Mouse (Mus musculus): ENCODE measurements around the gene Cmss1. TPM values are rescaled to one million over a fixed set of nuclear protein-coding genes. Genes with fewer than 3 reads are reported as not detected.
A peak's percentile ranks its signal among the peaks of the same experiment; 100 is the strongest.

Gene Cmss1
- total RNA-seq, 2 experiments from 2014 or later = 15.9 to 16.1 TPM

- DNase-seq (ENCODE audit: low spot score in 2 of 2) = no peak
Measured at GRCm38 (mm10) chr16:57312130-57312529, 294.5 kb downstream of the Cmss1 start.

- DNase-seq (ENCODE audit: low spot score in 2 of 2) = no peak
Measured at GRCm38 (mm10) chr16:57305463-57305862, 301.2 kb downstream of the Cmss1 start.

- no peak for DNase-seq (ENCODE audit: low spot score in 2 of 2)
Measured at GRCm38 (mm10) chr16:57303716-57304115, 302.9 kb downstream of the Cmss1 start.

- no peak for DNase-seq (ENCODE audit: low spot score in 2 of 2)
Measured at GRCm38 (mm10) chr16:57302792-57303698, 303.6 kb downstream of the Cmss1 start.

- DNase-seq (ENCODE audit: low spot score in 2 of 2) = no peak
Measured at GRCm38 (mm10) chr16:57301512-57302115, 305.1 kb downstream of the Cmss1 start.

GRCm38 (mm10) chr16:57295216-57295934 is 311.3 kb downstream of the Cmss1 start:
- DNase-seq (ENCODE audit: low spot score in 2 of 2) = no peak

GRCm38 (mm10) chr16:57292765-57293164 is 313.9 kb downstream of the Cmss1 start, which contains the start of gene Tmem30c:
Gene Tmem30c (minus strand): TSS chr16:57292865.
- no peak for DNase-seq (ENCODE audit: low spot score in 2 of 2)

GRCm38 (mm10) chr16:57292296-57292695 is 314.4 kb downstream of the Cmss1 start:
- DNase-seq (ENCODE audit: low spot score in 2 of 2) = no peak

- DNase-seq (ENCODE audit: low spot score in 2 of 2) = no peak
Measured at GRCm38 (mm10) chr16:57291696-57292095, 315.0 kb downstream of the Cmss1 start.

- no peak for DNase-seq (ENCODE audit: low spot score in 2 of 2)
Measured at GRCm38 (mm10) chr16:57281417-57281816, 325.2 kb downstream of the Cmss1 start.

- DNase-seq (ENCODE audit: low spot score in 2 of 2) = no peak
Measured at GRCm38 (mm10) chr16:57280221-57281217, 326.1 kb downstream of the Cmss1 start.

GRCm38 (mm10) chr16:57278976-57279626 is 327.6 kb downstream of the Cmss1 start:
- DNase-seq (ENCODE audit: low spot score in 2 of 2) = no peak

GRCm38 (mm10) chr16:57269751-57270150 is 336.9 kb downstream of the Cmss1 start:
- DNase-seq (ENCODE audit: low spot score in 2 of 2) = no peak

GRCm38 (mm10) chr16:57268058-57268841 is 338.4 kb downstream of the Cmss1 start:
- peak; percentile 51 to 58 for DNase-seq (ENCODE audit: low spot score in 2 of 2)

GRCm38 (mm10) chr16:57267068-57267467 is 339.6 kb downstream of the Cmss1 start:
- DNase-seq (ENCODE audit: low spot score in 2 of 2) = no peak

- no peak for DNase-seq (ENCODE audit: low spot score in 2 of 2)
Measured at GRCm38 (mm10) chr16:57260152-57260551, 346.5 kb downstream of the Cmss1 start.

GRCm38 (mm10) chr16:57259356-57260083 is 347.1 kb downstream of the Cmss1 start:
- no peak for DNase-seq (ENCODE audit: low spot score in 2 of 2)

Data from layer of hippocampus, postnatal 14 days (tissue).